Mouse (Mus musculus) kidney, postnatal 0 days (tissue): ENCODE results near the gene Cfap20. TPM values are rescaled to one million over a fixed set of nuclear protein-coding genes. Genes with fewer than 3 reads are reported as not detected.

Experiments
- ATAC-seq: fragments of 200-750 bp; cut with Nextera tagmentation; replicated peaks from 2 replicates; pipeline ENCODE4 v1.8.0; 2017; ENCODE audit warnings: low read depth, moderate number of reproducible peaks, moderate TSS enrichment, moderate library complexity; ENCODE audit not compliant: low FRiP score
- DNase-seq: peaks from one replicate; pipeline ENCODE4 v3.0.0-alpha.2; 2016; ENCODE audit warnings: low spot score
- H3K27ac ChIP-seq: fragments of 300-500 bp; sonication (generic); 2 replicates; pipeline ENCODE4 v1.5.1; 2014; ENCODE audit warnings: mild to moderate bottlenecking
- H3K27me3 ChIP-seq: fragments of 300-500 bp; sonication (generic); 2 replicates; pipeline ENCODE4 v1.6.1; 2014; ENCODE audit warnings: low read length, mixed read lengths; ENCODE audit not compliant: insufficient read depth
- H3K36me3 ChIP-seq: fragments of 300-500 bp; sonication (generic); 2 replicates; pipeline ENCODE4 v1.6.1; 2014; ENCODE audit warnings: low read length, mixed read lengths; ENCODE audit not compliant: insufficient read depth
- H3K4me1 ChIP-seq: fragments of 300-500 bp; sonication (generic); replicated peaks from 2 replicates; pipeline ENCODE4 v1.6.1; 2014; ENCODE audit warnings: antibody characterized with exemption, low read length, mixed read lengths; ENCODE audit not compliant: insufficient read depth
- H3K4me2 ChIP-seq: fragments of 300-500 bp; sonication (generic); 2 replicates; pipeline ENCODE4 v1.6.1; 2014; ENCODE audit warnings: mild to moderate bottlenecking, low read length, moderate library complexity, mixed read lengths
- H3K4me3 ChIP-seq: fragments of 300-500 bp; sonication (generic); replicated peaks from 2 replicates; pipeline ENCODE4 v1.5.1; 2014; ENCODE audit warnings: low read depth, low read length
- H3K9ac ChIP-seq: fragments of 300-500 bp; sonication (generic); 2 replicates; pipeline ENCODE4 v1.6.1; 2014; ENCODE audit warnings: low read depth, low read length
- H3K9me3 ChIP-seq: fragments of 300-500 bp; sonication (generic); replicated peaks from 2 replicates; pipeline ENCODE4 v1.6.1; 2016; ENCODE audit warnings: low read length, inconsistent platforms, mixed read lengths
- CTCF ChIP-seq: IDR thresholded peaks from 2 replicates; pipeline ENCODE4 v1.5.1; 2016; ENCODE audit warnings: antibody characterized with exemption, low read depth, mild to moderate bottlenecking, moderate library complexity
- WGBS: fragments of 180-500 bp; shearing (Covaris S2); extraction: QIAGEN DNeasy Blood & Tissue Kit; methylation state at CpG from one replicate; pipeline ENCODE4 v1.1.7; 2014; 5-methylcytosine and 5-hydroxymethylcytosine counted together
- polyA plus RNA-seq: library from polyadenylated mRNA; unstranded; fragments of >200 nt; fragmentation: Nextera tagmentation; extraction: Ambion mirVana; gene quantifications from 2 replicates; pipeline ENCODE4 v1.2.1, GENCODE M21; 2015

Cfap20 gene
- polyA plus RNA-seq, 1 experiment from 2014 or later, result 126 TPM

- Histone ChIP-seq H3K9me3 (no peaks in the 10 kb centered on the region), H3K4me2 (no peak overlapping the region), H3K4me3 (no peak overlapping the region), H3K9ac (no peak overlapping the region), H3K27ac (no peak overlapping the region), H3K4me1 (peaks cover 7% of the 10 kb centered on the region; the same call in 1 of the 2 replicates), H3K36me3 (no peaks in the 10 kb centered on the region), H3K27me3 (no peaks in the 10 kb centered on the region)
- TF ChIP-seq CTCF, result no peak
- 83% methylated on average over 3 of the region's 3 CpGs for WGBS
- no peak for ATAC-seq
- no peak for DNase-seq
Measured at GRCm38 (mm10) chr8:95374429-95374828, 60.2 kb downstream of the Cfap20 start.

DNA sequence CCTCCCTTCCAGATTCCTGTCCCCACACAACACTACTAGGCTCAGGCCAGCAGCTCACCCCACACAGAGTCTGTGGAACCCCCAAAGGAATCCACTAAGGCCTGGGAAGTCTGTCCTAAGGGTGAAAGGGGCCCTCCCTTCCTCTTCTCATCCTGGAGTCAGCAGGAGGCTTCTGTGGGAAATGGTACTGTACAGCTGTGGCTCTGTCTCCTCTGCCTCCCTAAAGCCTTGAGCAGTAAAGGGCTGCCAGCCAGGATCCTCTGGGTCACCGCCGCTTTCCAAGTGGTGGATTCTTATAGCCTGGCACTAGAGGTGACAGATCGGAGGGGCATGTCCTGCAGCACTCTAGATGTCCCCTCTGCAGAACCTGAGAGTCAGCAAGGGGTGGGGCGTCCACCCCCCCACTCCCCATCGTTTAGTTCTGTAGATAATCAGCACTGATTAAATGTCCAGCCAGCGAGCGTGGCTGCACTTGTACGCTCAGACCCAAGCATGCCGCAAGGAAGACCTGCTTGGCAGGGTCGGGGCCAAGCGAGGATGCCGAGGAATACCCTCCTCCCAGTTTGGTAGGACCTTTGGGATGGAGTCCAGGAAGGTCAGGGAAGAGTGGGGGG lies 61.2 kb downstream of the Cfap20 start:
- WGBS, result 78% methylated on average over 12 of the region's 12 CpGs
- no peak for ATAC-seq
- Histone ChIP-seq H3K9me3 (no peaks in the 10 kb centered on the region), H3K9ac (no peak overlapping the region), H3K4me2 (no peak overlapping the region), H3K4me3 (no peak overlapping the region), H3K36me3 (no peaks in the 10 kb centered on the region), H3K27ac (no peak overlapping the region), H3K27me3 (no peaks in the 10 kb centered on the region), H3K4me1 (peaks cover 7% of the 10 kb centered on the region; the same call in 1 of the 2 replicates)
- no peak for DNase-seq
- TF ChIP-seq CTCF, result no peak

Other genes with a start within 250 kb of the Cfap20 start
- gene Kifc3, start 232.1 kb downstream of the Cfap20 start, polyA plus RNA-seq, result 41.2 and 46.2 TPM in 2 replicates
- 1.0 and 2.1 TPM in 2 replicates for gene Cngb1, start 128.3 kb downstream of the Cfap20 start, polyA plus RNA-seq
- gene Tepp, start 124.3 kb downstream of the Cfap20 start, polyA plus RNA-seq, result 0.30 TPM in 1 of 2 replicates, not detected in the other
- 6.3 and 6.6 TPM in 2 replicates for gene Zfp319, start 102.9 kb downstream of the Cfap20 start, polyA plus RNA-seq
- 42.9 and 45.6 TPM in 2 replicates for gene Usb1, start 102.6 kb downstream of the Cfap20 start, polyA plus RNA-seq
- gene Mmp15, start 82.6 kb downstream of the Cfap20 start, polyA plus RNA-seq, result 5.0 and 5.8 TPM in 2 replicates
- gene Csnk2a2, start 55.2 kb upstream of the Cfap20 start, polyA plus RNA-seq, result 9.5 and 11.2 TPM in 2 replicates
- 1.5 and 2.2 TPM in 2 replicates for gene Ccdc113, start 99.2 kb upstream of the Cfap20 start, polyA plus RNA-seq
- gene Prss54, start 141.5 kb upstream of the Cfap20 start, polyA plus RNA-seq, result not detected in 2 replicates
- 9.9 and 11.5 TPM in 2 replicates for gene Gins3, start 198.6 kb upstream of the Cfap20 start, polyA plus RNA-seq
- gene Ndrg4, start 242.1 kb upstream of the Cfap20 start, polyA plus RNA-seq, result 22.0 and 22.2 TPM in 2 replicates